10 mouse cellular contexts compared by ENCODE assay signal in genomic region chr14:53614341-53614740, GRCm38 (mm10).
DNase-seq lines count a peak whose midpoint lies in the region; ATAC-seq and TF ChIP-seq lines count a peak whose summit lies in the region.
"Had no signal": no experiment of that assay in that cellular context is flagged by ENCODE, and none has a peak within 500 bp of the region (broad histone marks: within the 10 kb centered on the region; RNA-seq: fewer than 3 reads in every experiment).

No protein-coding gene starts in this region.

- intact Hi-C loops in heart, adult 2 months (cut with DNase I) = no loop called here

- no peak for TF ChIP-seq POLR2A in heart, adult 2 months (IDR thresholded peaks at IDR 0.05; ENCODE audit: insufficient read depth, low read depth, low read length)
- TF ChIP-seq POLR2A in thymus, adult 2 months (IDR thresholded peaks at IDR 0.05; ENCODE audit: control insufficient read depth, extremely low read depth, insufficient read depth, low read length, poor library complexity) = no peak

- TF ChIP-seq CTCF in heart, postnatal 0 days (IDR thresholded peaks at IDR 0.05; ENCODE audit: low read depth) = peak; percentile 34
- TF ChIP-seq CTCF in heart, adult 2 months (IDR thresholded peaks at IDR 0.05) = no peak
- peak; percentile 18; the same call in 1 of the 2 replicates for TF ChIP-seq CTCF in lung, embryonic 14.5 days (IDR thresholded peaks at IDR 0.05; ENCODE audit: low read depth)
- TF ChIP-seq CTCF in thymus, adult 2 months (IDR thresholded peaks at IDR 0.05; ENCODE audit: borderline replicate concordance, control insufficient read depth, extremely low read depth, insufficient read depth, low read length, poor library complexity) = no peak

- H3K36me3 ChIP-seq in heart, postnatal 0 days (replicated peaks; ENCODE audit: control insufficient read depth, insufficient read depth, low read length) = no peaks in the 10 kb centered on the region
- no peaks in the 10 kb centered on the region for H3K36me3 ChIP-seq in heart, adult 2 months (ENCODE audit: control insufficient read depth, insufficient read depth, low read length)
- H3K36me3 ChIP-seq in lung, embryonic 14.5 days (ENCODE audit: insufficient read depth) = no peaks in the 10 kb centered on the region
- no peaks in the 10 kb centered on the region for H3K36me3 ChIP-seq in thymus, adult 2 months (ENCODE audit: control insufficient read depth, insufficient read depth, low read length)
- H3K36me3 ChIP-seq: heart, embryonic 13.5 days had no signal

- H3K4me1 ChIP-seq in heart, postnatal 0 days (ENCODE audit: control insufficient read depth, insufficient read depth) = no peaks in the 10 kb centered on the region
- no peaks in the 10 kb centered on the region for H3K4me1 ChIP-seq in heart, adult 2 months (ENCODE audit: control insufficient read depth, insufficient read depth, low read length)
- no peaks in the 10 kb centered on the region for H3K4me1 ChIP-seq in lung, embryonic 14.5 days (ENCODE audit: insufficient read depth)
- no peaks in the 10 kb centered on the region; the same call in 1 of the 2 replicates for H3K4me1 ChIP-seq in thymus, adult 2 months (replicated peaks; ENCODE audit: control insufficient read depth, insufficient read depth, low read length)
- H3K4me1 ChIP-seq: heart, embryonic 13.5 days had no signal

- TF ChIP-seq EP300 in heart, postnatal 0 days (IDR thresholded peaks at IDR 0.05; ENCODE audit: low read depth) = no peak
- no peak for TF ChIP-seq EP300 in heart, adult 2 months (IDR thresholded peaks at IDR 0.05; ENCODE audit: insufficient read depth, low read depth, low read length)

- no peak overlapping the region for H3K4me2 ChIP-seq in heart, postnatal 0 days (ENCODE audit: low read depth, low read length)
- H3K4me2 ChIP-seq in lung, embryonic 14.5 days = no peak overlapping the region
- H3K4me2 ChIP-seq: heart, embryonic 13.5 days had no signal

- no peak for DNase-seq in heart, postnatal 0 days (ENCODE audit: low spot score)
- no peak for DNase-seq in heart, adult 2 months
- DNase-seq in lung, embryonic 14.5 days = peak; percentile 16
- DNase-seq in lung, adult 18-20 months = no peak
- peak; percentile 50 for DNase-seq in T-cell, adult 2 months (ENCODE audit: low spot score)
- DNase-seq in thymus, adult 2 months = peak; percentile 65
- DNase-seq in cerebellum, adult 18-20 months = no peak
- DNase-seq: kidney, adult 2 months had no signal

- no peak overlapping the region for H3K4me3 ChIP-seq in heart, postnatal 0 days (ENCODE audit: low read depth, low read length)
- no peak overlapping the region for H3K4me3 ChIP-seq in heart, adult 2 months
- no peak overlapping the region for H3K4me3 ChIP-seq in lung, embryonic 14.5 days (ENCODE audit: low read depth, low read length)
- H3K4me3 ChIP-seq in thymus, adult 2 months (ENCODE audit: control insufficient read depth, insufficient read depth, low read length) = no peak overlapping the region
- H3K4me3 ChIP-seq: heart, embryonic 13.5 days had no signal

- no peaks in the 10 kb centered on the region for H3K79me2 ChIP-seq in heart, adult 2 months (replicated peaks; ENCODE audit: control insufficient read depth, insufficient read depth, low read length)

- H3K27me3 ChIP-seq in heart, postnatal 0 days (ENCODE audit: control insufficient read depth, insufficient read depth, low read length) = no peaks in the 10 kb centered on the region
- H3K27me3 ChIP-seq in heart, adult 2 months (ENCODE audit: control insufficient read depth, insufficient read depth, low read length) = no peaks in the 10 kb centered on the region
- H3K27me3 ChIP-seq in lung, embryonic 14.5 days (ENCODE audit: insufficient read depth, low read length) = no peaks in the 10 kb centered on the region
- no peaks in the 10 kb centered on the region for H3K27me3 ChIP-seq in thymus, adult 2 months (ENCODE audit: control insufficient read depth, insufficient read depth, low read length)
- H3K27me3 ChIP-seq: heart, embryonic 13.5 days had no signal

- no peak overlapping the region for H3K9ac ChIP-seq in heart, postnatal 0 days (replicated peaks; ENCODE audit: low read depth, low read length)
- H3K9ac ChIP-seq in heart, adult 2 months (ENCODE audit: low read depth, low read length) = no peak overlapping the region
- H3K9ac ChIP-seq in lung, embryonic 14.5 days = no peak overlapping the region
- H3K9ac ChIP-seq: heart, embryonic 13.5 days had no signal

- no peaks in the 10 kb centered on the region for H3K9me3 ChIP-seq in heart, postnatal 0 days (replicated peaks; ENCODE audit: control insufficient read depth, low read length)
- H3K9me3 ChIP-seq in lung, embryonic 14.5 days (ENCODE audit: low read depth, low read length) = no peaks in the 10 kb centered on the region
- H3K9me3 ChIP-seq: heart, embryonic 13.5 days had no signal

- no peak overlapping the region for H3K27ac ChIP-seq in heart, postnatal 0 days (ENCODE audit: low read depth)
- H3K27ac ChIP-seq in heart, adult 2 months = no peak overlapping the region
- no peak overlapping the region for H3K27ac ChIP-seq in lung, embryonic 14.5 days (ENCODE audit: low read depth)
- H3K27ac ChIP-seq in thymus, adult 2 months (ENCODE audit: control insufficient read depth, insufficient read depth, low read length) = no peak overlapping the region
- H3K27ac ChIP-seq: heart, embryonic 13.5 days had no signal

- ATAC-seq in heart, postnatal 0 days (ENCODE audit: insufficient read depth, low read depth) = no peak
- no peak for ATAC-seq in lung, embryonic 14.5 days (ENCODE audit: insufficient read depth)
- ATAC-seq in frontal cortex, adult (ENCODE audit: low TSS enrichment) = no peak; the same call in 1 of the 2 replicates

Comparison
In these comparisons a context has a peak if more than half of its experiments do, and no peak if none do; other contexts are left out.
1. DNase-seq: peak in lung, embryonic 14.5 days (single experiment), T-cell, adult 2 months (single experiment) and thymus, adult 2 months (single experiment); none in heart, postnatal 0 days (single experiment), heart, adult 2 months (0 of 2), lung, adult 18-20 months (0 of 2) and cerebellum, adult 18-20 months (0 of 2).
2. CTCF ChIP-seq: peak in heart, postnatal 0 days (single experiment) and lung, embryonic 14.5 days (single experiment); none in heart, adult 2 months (single experiment) and thymus, adult 2 months (single experiment).